ENCODE assay signal across 10 mouse cellular contexts in the genomic region with DNA sequence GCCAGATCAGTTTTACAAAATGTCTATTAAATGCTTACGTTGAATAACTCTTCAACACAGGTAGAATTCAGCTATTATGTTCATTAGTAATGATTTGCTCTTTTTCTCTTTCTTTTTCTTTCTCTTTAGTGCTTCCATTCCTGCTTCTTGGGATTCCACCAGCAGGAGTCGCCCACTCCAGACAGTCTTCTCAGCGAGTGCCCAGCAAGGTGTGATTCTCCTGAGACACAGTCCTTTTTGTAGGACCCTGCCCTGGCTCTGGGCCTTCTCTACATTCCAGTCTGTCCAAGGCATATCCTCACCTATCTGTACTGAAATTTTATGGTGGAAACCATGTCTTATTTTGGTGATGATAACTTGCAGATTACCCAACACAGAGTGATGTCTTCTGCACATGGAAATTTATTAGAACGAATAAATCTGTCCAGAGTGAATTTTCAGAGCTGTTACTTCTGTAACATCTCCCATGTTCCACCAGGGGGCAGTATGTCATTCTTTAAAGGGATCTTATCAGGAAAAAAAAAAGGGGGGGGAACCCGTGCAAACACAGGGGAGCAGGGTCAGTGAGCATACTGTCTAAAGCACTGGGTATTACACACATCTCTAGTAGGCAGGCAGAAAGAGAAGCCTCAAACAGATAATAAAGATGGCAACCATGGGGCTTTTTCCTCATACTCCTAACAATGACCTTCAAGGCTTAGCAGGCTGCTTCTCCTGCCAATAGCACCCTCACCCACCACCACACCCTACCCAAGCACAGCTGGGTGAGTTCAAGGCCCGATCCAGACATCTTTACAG. TPM values are rescaled to one million over a fixed set of nuclear protein-coding genes. Genes with fewer than 3 reads are reported as not detected.
A peak's percentile ranks its signal among the peaks of the same experiment; 100 is the strongest.
DNase-seq lines count a peak whose midpoint lies in the region; ATAC-seq and TF ChIP-seq lines count a peak whose summit lies in the region.
"Had no signal": no experiment of that assay in that cellular context is flagged by ENCODE, and none has a peak within 500 bp of the region (broad histone marks: within the 10 kb centered on the region; RNA-seq: fewer than 3 reads in every experiment).

No protein-coding gene starts in this region.

- H3K36me3 ChIP-seq in embryonic facial prominence, embryonic 11.5 days (replicated peaks; ENCODE audit: control insufficient read depth, insufficient read depth, low read depth, low read length): no peaks in the 10 kb centered on the region
- H3K36me3 ChIP-seq in embryonic facial prominence, embryonic 10.5 days (replicated peaks): no peaks in the 10 kb centered on the region
- no peaks in the 10 kb centered on the region for H3K36me3 ChIP-seq in liver, embryonic 14.5 days (replicated peaks; ENCODE audit: control insufficient read depth, insufficient read depth, low read depth)
- H3K36me3 ChIP-seq: lung, embryonic 15.5 days had no signal

- H3K4me3 ChIP-seq in embryonic facial prominence, embryonic 11.5 days (ENCODE audit: low read depth, low read length): no peak overlapping the region
- H3K4me3 ChIP-seq in embryonic facial prominence, embryonic 10.5 days: no peak overlapping the region
- no peak overlapping the region for H3K4me3 ChIP-seq in liver, embryonic 14.5 days (ENCODE audit: insufficient read depth in 1 of 2, low read depth in 2 of 2, low read length in 2 of 2)
- H3K4me3 ChIP-seq: lung, embryonic 15.5 days had no signal

- no peak overlapping the region for H3K4me2 ChIP-seq in embryonic facial prominence, embryonic 11.5 days (ENCODE audit: low read depth, low read length)
- no peak overlapping the region for H3K4me2 ChIP-seq in liver, embryonic 14.5 days (ENCODE audit: low read depth)
- H3K4me2 ChIP-seq: lung, embryonic 15.5 days had no signal

- ATAC-seq in embryonic facial prominence, embryonic 11.5 days (replicated peaks; ENCODE audit: insufficient number of reproducible peaks, low FRiP score, low TSS enrichment, low read depth): no peak
- ATAC-seq in liver, embryonic 14.5 days (ENCODE audit: insufficient read depth): 0 out of 2 replicates have a peak, but pooled peaks have one; percentile 33

- no peak for TF ChIP-seq EP300 in liver, embryonic 14.5 days (IDR thresholded peaks at IDR 0.05; ENCODE audit: low read depth)

- WGBS in embryonic facial prominence, embryonic 11.5 days: 44% methylated on average over 6 of the region's 6 CpGs
- 36% methylated on average over 6 of the region's 6 CpGs for WGBS in embryonic facial prominence, embryonic 10.5 days
- WGBS in liver, embryonic 14.5 days (ENCODE audit: insufficient replicate concordance): 24% methylated on average over 6 of the region's 6 CpGs

- H3K4me1 ChIP-seq in embryonic facial prominence, embryonic 11.5 days (ENCODE audit: control insufficient read depth, insufficient read depth, low read length): no peaks in the 10 kb centered on the region
- peaks cover 7% of the 10 kb centered on the region for H3K4me1 ChIP-seq in embryonic facial prominence, embryonic 10.5 days
- peaks cover 0 to 7% of the 10 kb centered on the region in 2 experiments; a peak in 2 of 4 replicates for H3K4me1 ChIP-seq in liver, embryonic 14.5 days (replicated peaks; ENCODE audit: control insufficient read depth in 2 of 2, insufficient read depth in 2 of 2, low read length in 1 of 2)

- H3K27ac ChIP-seq in embryonic facial prominence, embryonic 11.5 days (replicated peaks; ENCODE audit: low read depth, low read length): no peak overlapping the region
- no peak overlapping the region for H3K27ac ChIP-seq in embryonic facial prominence, embryonic 10.5 days (replicated peaks)
- no peak overlapping the region for H3K27ac ChIP-seq in liver, embryonic 14.5 days
- H3K27ac ChIP-seq: lung, embryonic 15.5 days had no signal

- peak; percentile 28; the same call in 1 of the 2 replicates for TF ChIP-seq CTCF in liver, embryonic 14.5 days (IDR thresholded peaks at IDR 0.05; ENCODE audit: low read depth)

- no peak overlapping the region for H3K9ac ChIP-seq in embryonic facial prominence, embryonic 11.5 days (replicated peaks; ENCODE audit: low read length)
- H3K9ac ChIP-seq in liver, embryonic 14.5 days (replicated peaks): no peak overlapping the region
- H3K9ac ChIP-seq: lung, embryonic 15.5 days had no signal

- H3K9me3 ChIP-seq in embryonic facial prominence, embryonic 11.5 days (replicated peaks; ENCODE audit: control insufficient read depth, low read length): no peaks in the 10 kb centered on the region
- no peaks in the 10 kb centered on the region for H3K9me3 ChIP-seq in embryonic facial prominence, embryonic 10.5 days
- no peaks in the 10 kb centered on the region for H3K9me3 ChIP-seq in liver, embryonic 14.5 days (ENCODE audit: control insufficient read depth, low read length)
- H3K9me3 ChIP-seq: lung, embryonic 15.5 days had no signal

- peak; percentile 60 for DNase-seq in embryonic facial prominence, embryonic 11.5 days (ENCODE audit: low spot score)
- DNase-seq in embryonic facial prominence, embryonic 10.5 days (ENCODE audit: low spot score): no peak
- DNase-seq in 3T3-L1 (ENCODE audit: low read depth, low spot score): peak; percentile 81
- peak; percentile 22 for DNase-seq in embryo, embryonic 11.5 days (ENCODE audit: low read depth, low spot score)
- peak; percentile 7 to 26 (median 14) for DNase-seq in liver, embryonic 14.5 days (ENCODE audit: low read depth in 3 of 3, low spot score in 3 of 3)
- no peak for DNase-seq in spleen, postnatal 36 days (ENCODE audit: low spot score in 2 of 2)
- no peak for DNase-seq in urinary bladder, postnatal 36 days (ENCODE audit: low spot score in 2 of 2)
- DNase-seq in heart, adult 8-10 months (ENCODE audit: low spot score): no peak

- no peaks in the 10 kb centered on the region for H3K27me3 ChIP-seq in embryonic facial prominence, embryonic 11.5 days (ENCODE audit: control insufficient read depth, insufficient read depth, low read length)
- no peaks in the 10 kb centered on the region for H3K27me3 ChIP-seq in embryonic facial prominence, embryonic 10.5 days (replicated peaks; ENCODE audit: low read depth, poor library complexity, severe bottlenecking)
- no peaks in the 10 kb centered on the region for H3K27me3 ChIP-seq in liver, embryonic 14.5 days (ENCODE audit: control insufficient read depth, insufficient read depth, low read length)
- H3K27me3 ChIP-seq: CH12.LX; lung, embryonic 15.5 days had no signal

RNA-seq across cellular contexts. Expression of a gene that starts 37.4 kb away (rescaled TPM):
- 3.4 and 3.8 TPM in 2 replicates for polyA plus RNA-seq in embryonic facial prominence, embryonic 11.5 days (2014; fragmentation: Nextera tagmentation; extraction: Ambion mirVana)
- polyA plus RNA-seq in embryonic facial prominence, embryonic 10.5 days (2016; fragmentation: Nextera tagmentation; extraction: Ambion mirVana): 1.7 and 2.1 TPM in 2 replicates
- 1.5 and 1.8 TPM in 2 replicates for polyA plus RNA-seq in liver, embryonic 14.5 days (2012; rRNA removed)
- polyA plus RNA-seq in liver, embryonic 14.5 days (2014; fragmentation: Nextera tagmentation; extraction: Ambion mirVana): 4.5 and 4.6 TPM in 2 replicates
- 1 to 10 TPM; 1.0 to 1.9 (median 1.2) TPM for total RNA-seq in heart, adult 8-10 months (2022)
- total RNA-seq: CH12.LX had no signal

RNA-seq across cellular contexts. Expression of a gene that starts 39.1 kb away (rescaled TPM):
- polyA plus RNA-seq in embryonic facial prominence, embryonic 11.5 days (2014; fragmentation: Nextera tagmentation; extraction: Ambion mirVana): 2.1 and 5.3 TPM in 2 replicates
- polyA plus RNA-seq in embryonic facial prominence, embryonic 10.5 days (2016; fragmentation: Nextera tagmentation; extraction: Ambion mirVana): 0.40 and 1.1 TPM in 2 replicates
- polyA plus RNA-seq in liver, embryonic 14.5 days (2012; rRNA removed): not detected in 2 replicates
- not detected in 2 replicates for polyA plus RNA-seq in liver, embryonic 14.5 days (2014; fragmentation: Nextera tagmentation; extraction: Ambion mirVana)
- total RNA-seq in heart, adult 8-10 months (2022): under 1 TPM in 2 of 4 experiments, not detected in 2; 0.35 to 0.50 TPM
- total RNA-seq: CH12.LX had no signal
- polyA plus RNA-seq: lung, embryonic 15.5 days had no signal

Comparison
In these comparisons a context has a peak if more than half of its experiments do, and no peak if none do; other contexts are left out.
1. DNase-seq: peak in embryonic facial prominence, embryonic 11.5 days (single experiment), 3T3-L1 (single experiment), embryo, embryonic 11.5 days (single experiment) and liver, embryonic 14.5 days (3 of 3); none in embryonic facial prominence, embryonic 10.5 days (single experiment), spleen, postnatal 36 days (0 of 2), urinary bladder, postnatal 36 days (0 of 2) and heart, adult 8-10 months (single experiment).